Mouse (Mus musculus) liver, embryonic 11.5 days (tissue): ENCODE results near the gene Zbtb25. TPM values are rescaled to one million over a fixed set of nuclear protein-coding genes. Genes with fewer than 3 reads are reported as not detected.

Source experiments
- ATAC-seq: fragments of 200-750 bp; cut with Nextera tagmentation; replicated peaks from 2 replicates; pipeline ENCODE4 v1.8.0; 2017; ENCODE audit warnings: moderate number of reproducible peaks, mild to moderate bottlenecking, moderate TSS enrichment, moderate library complexity; ENCODE audit not compliant: low FRiP score
- DNase-seq: peaks from one replicate; pipeline ENCODE4 v3.0.0-alpha.2; 2017; ENCODE audit warnings: low spot score
- H3K27ac ChIP-seq: fragments of 300-500 bp; sonication (generic); 2 replicates; pipeline ENCODE4 v1.5.1; 2014; ENCODE audit warnings: mild to moderate bottlenecking, low read depth, low read length, control low read depth
- H3K27me3 ChIP-seq: fragments of 300-500 bp; sonication (generic); replicated peaks from 2 replicates; pipeline ENCODE4 v1.6.1; 2014; ENCODE audit warnings: low read length, mixed read lengths; ENCODE audit not compliant: control insufficient read depth, insufficient read depth
- H3K36me3 ChIP-seq: fragments of 300-500 bp; sonication (generic); 2 replicates; pipeline ENCODE4 v1.6.1; 2014; ENCODE audit warnings: mild to moderate bottlenecking, low read length, moderate library complexity, mixed read lengths; ENCODE audit not compliant: control insufficient read depth, insufficient read depth
- H3K4me1 ChIP-seq: fragments of 300-500 bp; sonication (generic); replicated peaks from 2 replicates; pipeline ENCODE4 v1.6.1; 2014; ENCODE audit warnings: low read length, mixed read lengths; ENCODE audit not compliant: control insufficient read depth, insufficient read depth
- H3K4me2 ChIP-seq: fragments of 300-500 bp; sonication (generic); 2 replicates; pipeline ENCODE4 v1.6.1; 2014; ENCODE audit warnings: mild to moderate bottlenecking, control low read depth, moderate library complexity
- H3K4me3 ChIP-seq: fragments of 300-500 bp; sonication (generic); 2 replicates; pipeline ENCODE4 v1.5.1; 2014; ENCODE audit warnings: low read depth, low read length, control low read depth
- H3K9ac ChIP-seq: fragments of 300-500 bp; sonication (generic); 2 replicates; pipeline ENCODE4 v1.6.1; 2014; ENCODE audit warnings: low read depth, low read length, control low read depth
- H3K9me3 ChIP-seq: fragments of 300-500 bp; sonication (generic); 2 replicates; pipeline ENCODE4 v1.6.1; 2016; ENCODE audit warnings: low read length, inconsistent platforms, mixed read lengths; ENCODE audit not compliant: control insufficient read depth
- WGBS: fragments of 180-500 bp; shearing (Covaris S2); extraction: QIAGEN DNeasy Blood & Tissue Kit; methylation state at CpG from one replicate; pipeline ENCODE4 v1.1.7; 2014; 5-methylcytosine and 5-hydroxymethylcytosine counted together
- polyA plus RNA-seq: library from polyadenylated mRNA; unstranded; fragments of >200 nt; fragmentation: Nextera tagmentation; extraction: Ambion mirVana; gene quantifications from 2 replicates; pipeline ENCODE4 v1.2.1, GENCODE M21; 2014

Gene Zbtb25
- polyA plus RNA-seq, 1 experiment from 2014 or later = 16.6 TPM

DNA sequence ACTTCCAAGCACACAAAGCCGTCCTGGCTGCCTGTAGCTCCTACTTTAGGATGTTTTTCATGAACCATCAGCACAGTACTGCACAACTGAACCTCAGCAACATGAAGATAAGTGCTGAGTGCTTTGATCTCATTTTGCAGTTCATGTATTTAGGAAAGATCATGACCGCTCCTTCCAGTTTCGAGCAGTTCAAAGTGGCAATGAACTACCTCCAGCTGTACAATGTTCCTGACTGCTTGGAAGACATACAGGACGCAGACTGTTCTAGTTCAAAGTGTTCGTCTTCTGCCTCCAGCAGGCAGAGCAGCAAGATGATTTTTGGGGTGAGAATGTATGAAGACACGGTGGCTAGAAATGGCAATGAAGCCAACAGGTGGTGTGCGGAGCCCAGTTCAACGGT, 15.9 kb upstream of the Zbtb25 start:
- Histone ChIP-seq H3K4me1 (peaks cover 4% of the 10 kb centered on the region), H3K9me3 (no peaks in the 10 kb centered on the region), H3K4me3 (no peak overlapping the region), H3K9ac (no peak overlapping the region), H3K27ac (no peak overlapping the region), H3K27me3 (no peaks in the 10 kb centered on the region), H3K4me2 (no peak overlapping the region), H3K36me3 (peaks cover 15% of the 10 kb centered on the region; the same call in 1 of the 2 replicates)
- peak; percentile 26 for DNase-seq
- no peak for ATAC-seq
- 91% methylated on average over 8 of the region's 8 CpGs for WGBS

DNA sequence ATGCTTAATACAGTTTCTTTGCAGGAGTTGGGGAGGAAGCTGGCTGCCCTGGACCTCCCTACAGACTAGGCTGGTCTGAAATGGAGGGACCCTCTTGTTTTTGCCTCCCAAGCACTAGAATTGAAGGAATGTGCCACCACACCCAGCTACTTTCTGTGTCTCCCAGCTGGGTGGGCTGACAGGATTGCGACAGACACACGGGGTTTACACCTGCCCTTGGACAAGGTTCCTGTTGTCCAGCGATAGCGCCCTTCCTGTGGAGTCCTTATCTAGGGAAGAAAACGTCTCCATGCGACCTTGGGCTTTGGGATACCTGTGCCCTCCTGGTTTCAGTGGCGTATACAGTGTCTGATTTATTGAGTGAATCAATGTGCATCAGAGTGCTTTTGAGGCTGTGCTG, 10.7 kb upstream of the Zbtb25 start:
- Histone ChIP-seq H3K9me3 (no peaks in the 10 kb centered on the region), H3K27ac (no peak overlapping the region), H3K36me3 (no peaks in the 10 kb centered on the region), H3K27me3 (no peaks in the 10 kb centered on the region), H3K4me3 (no peak overlapping the region), H3K4me1 (peaks cover 37% of the 10 kb centered on the region), H3K4me2 (no peak overlapping the region), H3K9ac (no peak overlapping the region)
- ATAC-seq = no peak
- DNase-seq = no peak
- 66% methylated on average over 7 of the region's 7 CpGs for WGBS

DNA sequence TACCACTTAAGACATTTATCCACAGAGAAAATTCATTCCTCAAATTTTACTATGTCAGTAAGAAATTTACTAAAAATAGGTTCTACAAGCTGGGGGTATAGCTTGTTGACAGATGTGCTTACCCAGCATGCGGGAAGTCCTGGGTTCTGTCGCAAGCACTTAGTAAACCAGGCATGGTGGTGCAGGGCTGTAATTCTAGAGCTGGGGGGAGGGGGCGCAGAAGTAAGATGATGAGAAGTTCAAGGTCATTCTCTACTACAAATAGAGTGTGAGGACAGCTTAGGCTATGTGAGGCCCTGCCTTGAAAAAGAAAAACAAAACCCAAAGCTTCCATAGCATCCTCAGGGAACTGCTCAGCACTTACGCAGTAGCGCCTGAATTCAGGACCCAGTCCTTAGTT, 9.2 kb upstream of the Zbtb25 start:
- no peak overlapping the region for H3K4me3 ChIP-seq
- no peaks in the 10 kb centered on the region for H3K9me3 ChIP-seq
- ATAC-seq (no peak), DNase-seq (no peak)
- H3K4me2 ChIP-seq = no peak overlapping the region; the same call in 1 of the 2 replicates
- no peaks in the 10 kb centered on the region for H3K36me3 ChIP-seq
- no peaks in the 10 kb centered on the region for H3K27me3 ChIP-seq
- H3K9ac ChIP-seq = no peak overlapping the region
- no peak overlapping the region for H3K27ac ChIP-seq
- H3K4me1 ChIP-seq = peaks cover 51% of the 10 kb centered on the region
- 71% methylated on average over 5 of the region's 5 CpGs for WGBS

DNA sequence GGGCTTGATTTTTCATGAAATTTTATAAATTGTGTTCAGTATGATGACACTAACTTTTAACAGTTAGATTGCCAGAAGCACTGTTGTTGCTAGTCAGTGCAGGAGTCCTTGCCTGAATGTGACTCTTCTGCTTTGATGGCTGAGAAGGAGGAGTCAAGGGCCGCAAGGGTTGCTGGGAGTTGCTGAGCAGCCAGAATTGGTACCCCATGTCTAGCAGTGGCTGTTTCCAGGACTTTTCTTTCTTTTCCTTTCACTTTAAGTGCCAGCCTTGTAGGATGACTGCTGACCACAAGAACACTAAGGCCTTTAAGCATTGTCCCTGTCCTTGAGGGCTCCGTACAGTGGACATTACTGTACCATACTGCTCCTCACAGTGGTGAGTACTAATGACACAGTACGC, 8.3 kb upstream of the Zbtb25 start:
- no peak overlapping the region for H3K27ac ChIP-seq
- WGBS = 88% methylated on average over 3 of the region's 3 CpGs
- H3K27me3 ChIP-seq = no peaks in the 10 kb centered on the region
- H3K36me3 ChIP-seq = no peaks in the 10 kb centered on the region
- no peak overlapping the region for H3K9ac ChIP-seq
- peaks cover 55% of the 10 kb centered on the region for H3K4me1 ChIP-seq
- no peak overlapping the region for H3K4me2 ChIP-seq
- DNase-seq = no peak
- no peak overlapping the region for H3K4me3 ChIP-seq
- ATAC-seq = no peak
- H3K9me3 ChIP-seq = no peaks in the 10 kb centered on the region

DNA sequence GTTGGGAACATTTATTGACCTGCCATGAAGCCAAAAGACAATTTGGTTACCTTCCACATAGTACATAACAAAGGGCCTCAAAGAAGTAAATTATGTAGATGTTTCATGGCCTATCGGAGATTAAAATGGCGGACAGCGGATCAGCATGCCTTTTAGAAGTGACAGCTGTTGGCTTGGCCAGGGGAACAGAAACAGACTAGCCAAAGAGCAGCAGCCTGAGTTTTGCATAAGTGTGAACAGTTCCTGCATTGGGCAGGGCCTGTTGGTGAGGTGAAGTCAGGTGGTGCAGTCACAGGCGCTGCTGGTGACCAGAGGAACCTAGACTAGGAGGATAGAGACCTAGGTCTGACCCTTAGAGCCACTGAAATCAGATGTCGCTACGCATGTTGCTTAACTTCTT, 7.7 kb upstream of the Zbtb25 start:
- H3K9ac ChIP-seq = no peak overlapping the region; the same call in 1 of the 2 replicates
- no peaks in the 10 kb centered on the region for H3K9me3 ChIP-seq
- DNase-seq = no peak
- H3K27me3 ChIP-seq = no peaks in the 10 kb centered on the region
- peaks cover 61% of the 10 kb centered on the region for H3K4me1 ChIP-seq
- no peaks in the 10 kb centered on the region for H3K36me3 ChIP-seq
- 87% methylated on average over 6 of the region's 6 CpGs for WGBS
- no peak for ATAC-seq
- no peak overlapping the region; the same call in 1 of the 2 replicates for H3K4me2 ChIP-seq
- H3K4me3 ChIP-seq = no peak overlapping the region
- 0 out of 2 replicates have a peak overlapping the region, but pooled peaks have one; percentile 11 for H3K27ac ChIP-seq

DNA sequence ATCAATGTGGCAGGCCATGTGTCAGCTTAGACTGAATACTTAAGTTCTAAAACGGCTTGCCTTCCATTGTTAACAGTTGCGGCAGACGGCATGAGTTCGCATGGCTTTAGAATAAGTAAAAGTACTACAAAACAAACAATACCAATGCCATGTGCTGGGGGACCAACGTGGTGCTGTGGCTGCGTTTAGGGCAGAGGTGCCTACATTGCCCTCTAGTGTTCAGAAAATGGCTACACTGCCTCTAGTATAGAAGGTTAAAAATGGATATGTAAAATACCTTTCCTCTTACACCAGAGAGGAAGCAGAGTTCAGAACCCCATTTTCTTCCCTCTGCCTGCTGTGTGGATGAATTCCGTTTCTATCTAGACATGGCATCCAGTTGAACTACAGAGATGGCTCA, 7.2 kb upstream of the Zbtb25 start:
- H3K36me3 ChIP-seq = no peaks in the 10 kb centered on the region
- peak overlapping the region; percentile 44; the same call in 1 of the 2 replicates for H3K4me2 ChIP-seq
- H3K4me3 ChIP-seq = no peak overlapping the region
- peak overlapping the region; percentile 30 for H3K27ac ChIP-seq
- no peaks in the 10 kb centered on the region for H3K27me3 ChIP-seq
- peak overlapping the region; percentile 48 for H3K9ac ChIP-seq
- DNase-seq (no peak), ATAC-seq (peak; percentile 60)
- WGBS = 35% methylated on average over 7 of the region's 7 CpGs
- peaks cover 63% of the 10 kb centered on the region for H3K4me1 ChIP-seq
- no peaks in the 10 kb centered on the region for H3K9me3 ChIP-seq

DNA sequence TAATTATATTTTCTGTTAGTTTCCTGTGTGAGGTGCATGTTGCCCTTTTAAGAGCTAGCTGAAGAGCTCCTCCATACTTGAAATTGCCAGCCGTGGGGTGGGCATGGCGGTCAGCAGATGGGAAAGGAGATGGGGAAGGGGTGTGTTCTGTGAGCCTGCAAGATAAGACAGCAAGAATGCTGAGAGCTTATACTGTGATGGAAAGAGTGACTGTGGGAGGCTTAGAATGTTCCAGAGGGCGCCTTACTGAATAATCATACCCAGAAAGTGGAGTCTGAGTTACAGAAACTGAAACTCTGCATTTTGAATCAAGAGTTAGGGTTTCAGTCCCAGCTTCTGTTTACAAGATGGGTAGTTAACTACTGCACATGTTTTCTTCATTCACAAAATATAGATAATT, 6.1 kb upstream of the Zbtb25 start:
- ATAC-seq (peak; percentile 74), DNase-seq (no peak)
- Histone ChIP-seq H3K27ac (peak overlapping the region; percentile 30), H3K4me1 (peaks cover 63% of the 10 kb centered on the region), H3K27me3 (no peaks in the 10 kb centered on the region), H3K9me3 (no peaks in the 10 kb centered on the region), H3K4me2 (peak overlapping the region; percentile 44), H3K36me3 (no peaks in the 10 kb centered on the region), H3K4me3 (no peak overlapping the region; the same call in 1 of the 2 replicates), H3K9ac (no peak overlapping the region)
- 29% methylated on average over 3 of the region's 3 CpGs for WGBS

DNA sequence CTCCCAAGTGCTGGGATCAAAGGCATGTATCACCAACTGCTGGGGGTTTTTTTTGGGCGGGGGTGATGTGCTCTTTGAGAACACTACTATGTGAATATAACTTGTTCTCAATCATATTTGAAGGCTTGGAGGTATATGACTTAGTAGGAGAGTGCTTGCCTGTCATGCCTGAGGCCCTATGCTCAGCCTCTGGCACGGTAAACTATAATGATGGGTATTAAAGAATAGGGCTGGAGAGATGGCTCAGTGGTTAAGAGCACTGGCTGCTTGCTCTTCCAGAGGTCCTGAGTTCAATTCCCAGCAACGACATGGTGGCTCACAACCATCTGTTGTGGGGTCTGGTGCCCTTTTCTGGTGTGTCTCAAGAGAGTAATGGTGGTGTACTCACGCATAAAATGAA, 5.5 kb upstream of the Zbtb25 start:
- no peak for DNase-seq
- Histone ChIP-seq H3K27me3 (no peaks in the 10 kb centered on the region), H3K9me3 (no peaks in the 10 kb centered on the region), H3K27ac (peak overlapping the region; percentile 30), H3K36me3 (no peaks in the 10 kb centered on the region), H3K4me1 (peaks cover 62% of the 10 kb centered on the region), H3K4me3 (no peak overlapping the region), H3K4me2 (peak overlapping the region; percentile 44), H3K9ac (peak overlapping the region; percentile 12)
- ATAC-seq = no peak
- 66% methylated on average over 4 of the region's 4 CpGs for WGBS

DNA sequence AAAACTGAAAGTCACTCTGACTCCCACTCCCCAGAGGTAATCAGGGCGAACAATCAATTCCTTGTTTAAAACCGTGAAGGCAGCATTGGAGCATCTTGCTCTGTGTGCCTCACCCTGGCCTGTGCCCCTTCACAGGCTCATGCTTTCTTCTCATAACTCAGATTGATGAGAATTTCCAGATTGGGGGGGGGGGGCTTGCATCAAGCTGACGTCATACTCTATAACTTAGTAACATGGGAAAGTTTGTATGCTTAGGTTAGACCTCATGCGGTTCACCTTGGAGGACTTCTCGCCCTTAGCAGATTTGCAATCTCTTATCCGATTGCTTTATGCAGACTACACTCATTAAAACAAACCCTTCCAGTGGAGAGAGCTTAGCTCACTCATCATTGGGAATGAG, 4.6 kb upstream of the Zbtb25 start:
- ATAC-seq = no peak
- Histone ChIP-seq H3K36me3 (no peaks in the 10 kb centered on the region), H3K9me3 (no peaks in the 10 kb centered on the region), H3K27ac (no peak overlapping the region), H3K27me3 (no peaks in the 10 kb centered on the region), H3K9ac (peak overlapping the region; percentile 22; the same call in 1 of the 2 replicates), H3K4me2 (peak overlapping the region; percentile 20; the same call in 1 of the 2 replicates), H3K4me1 (peaks cover 61% of the 10 kb centered on the region), H3K4me3 (no peak overlapping the region)
- DNase-seq = no peak
- 74% methylated on average over 6 of the region's 6 CpGs for WGBS
